Mouse (Mus musculus): Measurements from ENCODE around the gene Ptprt. TPM values are rescaled to one million over a fixed set of nuclear protein-coding genes. Genes with fewer than 3 reads are reported as not detected.
"Not testable (repeated sequence)": the region's sequence is repeated elsewhere in the genome, so short reads cannot be mapped to it uniquely, and the experiment has no call there.

The Ptprt gene
- polyA plus RNA-seq, 1 experiment: 0.25 TPM

DNA sequence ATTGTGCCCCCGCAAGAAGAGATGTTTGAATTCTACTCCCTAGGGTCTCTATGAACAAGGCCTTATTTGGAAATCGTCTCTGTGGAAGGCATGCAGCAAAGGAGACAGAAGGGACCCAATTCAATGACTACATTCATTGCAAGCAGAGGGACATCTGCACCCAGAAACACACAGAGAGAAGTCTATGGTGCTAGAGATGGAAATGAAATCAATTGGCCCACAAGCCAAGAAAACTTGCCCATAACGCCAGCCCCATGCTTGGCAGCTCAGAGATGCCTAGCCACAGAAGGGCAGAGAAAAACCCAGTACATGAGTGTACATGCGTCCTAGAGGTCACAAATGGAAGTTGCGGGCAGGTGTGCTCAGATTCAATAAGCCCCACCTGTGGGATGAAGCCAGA lies 443.1 kb downstream of the Ptprt start:
- DNase-seq (ENCODE audit: low spot score): no peak

DNA sequence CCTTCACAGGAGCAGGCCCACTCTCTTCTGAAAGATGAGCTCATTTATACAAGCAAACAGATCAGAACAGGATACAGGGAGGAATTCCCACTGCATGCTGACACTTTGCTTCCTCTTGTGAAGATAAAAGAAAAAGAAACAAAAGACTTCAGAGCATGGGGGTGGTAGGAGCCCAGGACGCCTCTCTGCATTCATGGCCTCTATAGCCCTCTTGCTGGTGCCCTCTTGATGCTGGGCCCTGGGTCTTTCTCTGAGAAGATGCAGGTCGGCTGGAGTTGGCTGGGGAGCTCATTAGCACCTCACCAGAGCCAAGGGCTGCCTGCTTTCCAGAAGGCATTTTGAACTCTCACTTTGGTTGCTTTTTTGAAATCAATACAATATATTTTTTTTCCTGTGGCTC lies 448.6 kb downstream of the Ptprt start:
- no peak for DNase-seq (ENCODE audit: low spot score)

DNA sequence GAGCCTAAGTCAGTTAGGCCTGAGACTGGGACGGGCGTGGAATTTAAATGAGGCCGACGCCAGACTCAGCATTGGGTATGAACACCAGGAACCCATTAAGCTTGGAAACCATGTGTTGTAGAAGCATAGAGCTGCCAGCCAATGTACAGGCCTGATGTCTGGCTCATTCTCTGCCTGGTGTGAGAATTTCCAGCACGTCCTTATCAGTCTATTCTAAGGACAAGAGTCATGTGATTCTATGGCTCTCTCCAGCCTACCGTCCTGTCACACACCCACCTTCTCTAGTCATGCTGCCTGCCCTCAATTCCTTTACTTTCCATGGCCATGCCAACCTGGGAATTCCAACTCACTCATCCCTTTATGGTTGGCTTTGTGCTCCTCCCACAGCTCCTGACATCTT lies 450.4 kb downstream of the Ptprt start:
- DNase-seq (ENCODE audit: low spot score): no peak

DNA sequence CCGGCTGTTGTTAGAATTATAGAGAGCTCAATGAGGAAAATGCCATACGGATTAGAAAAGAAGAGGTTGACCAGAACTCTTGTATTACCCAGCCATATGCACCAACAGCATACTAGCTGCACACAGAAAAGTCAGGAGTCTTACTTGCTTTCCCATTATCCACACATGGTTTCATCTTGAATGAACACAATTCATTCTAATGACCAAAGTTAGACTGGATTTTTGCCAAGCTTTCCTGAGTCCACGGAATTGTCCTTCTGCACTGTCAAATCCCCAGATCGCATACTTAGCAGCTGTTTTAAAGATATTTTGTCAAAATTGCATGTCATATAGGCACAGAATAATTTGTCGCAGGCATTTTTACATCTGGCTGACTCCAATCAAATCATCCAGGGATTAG lies 463.6 kb downstream of the Ptprt start:
- no peak for DNase-seq (ENCODE audit: low spot score)

DNA sequence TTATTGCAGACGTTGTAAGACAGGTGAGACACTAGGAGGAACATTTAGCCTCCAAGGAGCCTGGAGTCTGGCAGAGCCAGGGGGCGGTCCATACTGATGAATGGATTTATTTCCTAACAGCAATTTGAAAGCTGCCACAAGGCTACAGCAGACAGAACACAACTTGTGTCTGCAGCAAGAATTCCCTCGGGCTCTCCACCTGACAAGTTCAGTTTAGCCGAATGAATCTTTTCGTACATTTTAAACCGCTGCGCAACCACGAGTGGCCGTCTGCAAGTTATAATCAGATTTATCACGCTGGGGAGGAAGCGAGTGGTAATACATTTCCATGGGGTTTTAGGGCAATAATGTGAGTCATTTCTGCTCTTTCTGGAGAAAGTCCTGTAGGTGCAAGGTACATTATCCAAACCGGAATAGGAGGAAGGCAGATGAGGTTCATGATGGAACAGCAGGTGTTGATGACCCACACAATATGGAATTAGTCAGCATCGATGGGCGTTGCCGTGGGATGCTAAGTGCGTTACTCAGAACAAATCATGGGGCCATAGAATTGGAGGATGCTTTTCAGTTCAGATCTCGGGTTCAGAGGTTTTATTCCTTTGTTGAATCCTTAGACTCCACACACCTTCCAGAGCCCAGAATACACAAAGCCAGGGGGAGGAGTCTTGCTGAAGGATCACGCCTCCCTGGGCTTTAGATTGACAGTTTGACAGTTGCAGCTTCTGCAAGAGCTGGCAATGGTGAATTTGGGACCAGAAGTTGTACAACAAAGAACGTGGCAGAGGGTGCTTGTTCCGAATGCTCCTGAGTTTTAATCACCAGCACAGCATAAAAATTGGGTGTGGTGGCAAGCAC lies 478.1 kb downstream of the Ptprt start:
- no peak for DNase-seq (ENCODE audit: low spot score)

DNA sequence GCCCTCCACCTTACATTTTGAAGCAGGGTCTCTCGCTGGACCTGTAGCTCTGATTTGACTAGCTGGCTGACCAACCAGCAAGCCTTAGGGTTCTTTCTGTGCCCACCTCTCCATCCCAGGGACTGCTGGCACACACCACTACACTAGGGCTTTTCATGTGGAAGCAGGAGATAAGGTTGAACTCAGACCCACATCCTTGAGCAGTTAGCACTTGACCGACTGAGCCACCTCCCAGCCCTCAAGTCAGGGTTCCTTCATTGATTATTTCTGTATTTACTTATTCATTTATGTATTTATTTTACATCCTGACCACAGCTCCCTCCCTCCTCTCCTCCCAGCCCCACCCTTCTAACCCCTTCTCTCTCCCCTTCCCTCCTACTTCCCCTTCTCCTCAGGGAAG lies 479.1 kb downstream of the Ptprt start:
- no peak for DNase-seq (ENCODE audit: low spot score)

DNA sequence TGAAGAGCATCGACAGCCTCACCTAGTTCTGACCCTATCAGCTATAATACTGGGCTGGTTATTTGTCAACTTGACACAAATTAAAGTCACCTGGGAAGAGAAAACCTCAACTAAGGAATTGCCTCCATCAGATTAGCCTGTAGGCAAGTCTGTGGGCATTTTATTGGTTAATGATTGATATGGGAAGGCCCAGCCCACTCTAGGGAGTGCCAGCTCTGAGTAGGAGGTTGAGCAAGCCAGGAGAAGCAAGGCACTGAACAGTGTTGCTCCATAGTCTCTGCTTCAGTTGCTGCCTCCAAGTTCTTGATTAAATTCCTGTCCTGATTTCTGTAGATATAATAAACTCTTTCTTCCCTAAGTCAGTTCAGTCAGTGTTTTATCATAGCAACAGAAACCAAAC lies 488.4 kb downstream of the Ptprt start:
- no peak for DNase-seq (ENCODE audit: low spot score)

DNA sequence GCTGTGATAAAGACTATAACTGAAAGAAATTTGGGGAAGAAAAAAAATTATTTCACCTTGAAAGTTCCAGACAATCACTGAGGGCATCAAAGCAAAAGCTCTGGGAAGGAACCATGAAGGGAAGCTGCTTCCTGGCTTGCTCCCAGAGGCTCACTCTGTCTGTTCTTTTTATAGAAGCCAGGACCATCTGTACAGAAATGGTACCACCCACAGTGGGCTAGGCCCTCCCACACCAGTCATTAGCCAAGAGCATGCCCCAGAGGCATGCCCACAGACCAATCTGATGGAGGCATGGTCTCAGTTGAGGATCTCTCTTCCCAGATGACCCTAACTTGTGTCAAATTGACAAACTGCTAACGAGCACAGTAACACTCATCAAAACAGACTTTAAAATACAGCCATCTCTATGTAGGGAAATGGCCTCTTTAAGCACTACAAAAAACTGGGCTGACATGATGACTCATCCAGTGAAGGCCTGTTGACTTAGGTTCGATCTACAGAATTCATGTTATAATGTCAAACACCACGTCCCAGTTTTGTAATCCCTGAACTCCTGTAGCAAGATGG lies 519.0 kb downstream of the Ptprt start:
- DNase-seq (ENCODE audit: low spot score): no peak

DNA sequence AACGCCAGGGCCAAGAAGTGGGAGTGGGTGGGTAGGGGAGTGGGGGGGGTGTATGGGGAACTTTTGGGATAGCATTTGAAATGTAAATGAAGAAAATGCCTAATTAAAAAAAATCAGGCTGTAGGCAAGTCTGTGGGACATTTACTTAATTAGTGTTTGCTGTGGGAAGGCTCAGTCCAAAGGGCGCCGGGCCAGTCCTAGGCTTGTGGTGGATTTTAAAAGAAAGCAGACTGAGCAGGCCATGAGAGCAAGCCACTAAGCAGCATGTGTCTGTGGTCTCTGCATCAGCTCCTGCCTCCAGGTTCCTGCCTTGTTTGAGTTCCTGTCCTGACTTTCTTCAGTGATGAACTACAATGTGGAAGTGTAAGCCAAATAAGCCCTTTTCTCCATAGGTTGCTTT lies 524.8 kb downstream of the Ptprt start:
- DNase-seq (ENCODE audit: low spot score): not testable (repeated sequence)

DNA sequence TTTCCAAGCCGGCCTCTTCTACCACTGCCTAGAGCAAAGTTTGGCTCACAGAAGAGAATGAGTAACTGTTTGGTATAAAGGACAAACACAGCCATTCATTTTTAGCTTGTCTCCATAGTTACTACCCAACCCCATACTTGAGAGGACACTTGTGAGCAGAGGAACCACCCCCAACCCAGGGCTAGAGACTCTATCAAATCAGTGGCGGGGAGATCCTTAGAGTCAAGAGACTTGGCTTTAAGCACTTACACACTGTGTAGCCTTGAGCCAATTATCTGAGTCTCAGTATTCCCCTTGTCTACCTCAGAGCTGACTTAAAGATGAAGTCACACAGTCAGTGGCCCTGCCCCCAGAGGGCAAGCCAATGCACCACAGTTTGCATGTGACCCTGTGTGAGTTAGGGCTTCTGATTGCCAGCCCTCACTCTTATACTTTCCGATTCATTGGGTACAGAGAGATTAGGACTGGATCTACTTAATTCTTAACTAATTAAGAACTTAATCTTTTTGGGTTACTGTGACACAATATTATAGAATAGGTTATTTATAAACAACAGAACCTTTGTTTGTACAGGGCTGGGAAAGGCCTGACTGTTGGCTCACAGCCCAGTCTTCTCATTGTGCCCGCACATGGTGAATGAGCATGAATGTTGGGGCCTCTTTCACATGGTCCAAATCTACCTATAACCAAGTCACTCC lies 529.2 kb downstream of the Ptprt start:
- no peak for DNase-seq (ENCODE audit: low spot score)

DNA sequence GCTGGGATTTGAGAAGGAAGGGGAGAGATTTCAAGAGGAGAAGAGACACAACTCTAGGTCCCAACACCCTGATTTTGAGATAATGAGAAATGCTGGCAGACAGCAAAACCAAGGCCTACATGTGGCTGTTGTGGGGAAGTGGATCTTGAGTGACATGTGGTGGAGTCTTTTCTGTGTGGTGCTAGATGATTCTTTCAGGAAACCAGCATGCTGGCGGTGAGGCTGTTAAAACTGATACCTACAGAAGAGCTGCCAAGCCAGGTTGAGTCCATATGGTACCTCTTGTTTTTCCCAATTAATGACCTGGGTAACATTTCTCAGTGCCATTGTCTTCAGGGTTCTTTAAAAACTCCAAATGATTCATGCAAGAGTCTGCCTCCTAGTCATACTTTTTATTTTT lies 531.1 kb downstream of the Ptprt start:
- no peak for DNase-seq (ENCODE audit: low spot score)

DNA sequence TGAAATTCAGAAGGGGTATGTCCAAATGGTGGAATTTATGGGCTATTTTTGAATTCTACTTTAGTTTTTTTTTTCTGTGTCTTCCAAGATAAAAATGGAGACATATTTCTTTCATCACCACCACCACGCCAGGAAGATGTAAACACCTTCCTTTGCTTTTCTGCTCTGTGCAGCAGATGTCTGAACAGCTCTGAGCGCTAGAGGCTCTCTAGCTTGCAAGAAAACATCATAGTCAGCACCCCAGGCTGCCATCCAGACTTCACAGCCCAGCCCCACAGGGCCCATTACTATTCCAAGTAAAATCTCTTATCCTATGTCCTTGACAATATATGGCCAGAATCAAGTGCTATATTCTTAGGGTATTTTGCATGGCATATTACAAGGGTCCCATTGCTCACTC lies 542.9 kb downstream of the Ptprt start:
- DNase-seq (ENCODE audit: low spot score): no peak

DNA sequence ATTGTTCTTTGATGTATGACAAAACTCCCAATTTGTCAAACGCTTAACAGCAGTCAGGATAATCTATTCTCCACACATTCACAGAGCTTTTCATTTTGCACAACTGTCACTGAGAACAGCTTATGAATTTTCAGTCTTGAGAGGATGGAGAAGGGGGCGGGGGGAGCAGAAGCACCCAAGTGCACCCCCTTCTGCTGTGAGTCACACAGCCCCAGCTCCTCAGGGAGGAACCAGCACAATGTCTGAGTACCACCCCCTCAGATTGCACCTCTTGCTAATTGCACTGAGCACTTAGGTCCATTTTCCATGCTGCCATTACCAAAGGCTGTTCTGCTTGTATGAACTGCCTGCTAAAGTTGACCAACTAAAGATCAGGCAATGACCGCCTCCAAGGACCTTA lies 578.6 kb downstream of the Ptprt start:
- no peak for DNase-seq (ENCODE audit: low spot score)

DNA sequence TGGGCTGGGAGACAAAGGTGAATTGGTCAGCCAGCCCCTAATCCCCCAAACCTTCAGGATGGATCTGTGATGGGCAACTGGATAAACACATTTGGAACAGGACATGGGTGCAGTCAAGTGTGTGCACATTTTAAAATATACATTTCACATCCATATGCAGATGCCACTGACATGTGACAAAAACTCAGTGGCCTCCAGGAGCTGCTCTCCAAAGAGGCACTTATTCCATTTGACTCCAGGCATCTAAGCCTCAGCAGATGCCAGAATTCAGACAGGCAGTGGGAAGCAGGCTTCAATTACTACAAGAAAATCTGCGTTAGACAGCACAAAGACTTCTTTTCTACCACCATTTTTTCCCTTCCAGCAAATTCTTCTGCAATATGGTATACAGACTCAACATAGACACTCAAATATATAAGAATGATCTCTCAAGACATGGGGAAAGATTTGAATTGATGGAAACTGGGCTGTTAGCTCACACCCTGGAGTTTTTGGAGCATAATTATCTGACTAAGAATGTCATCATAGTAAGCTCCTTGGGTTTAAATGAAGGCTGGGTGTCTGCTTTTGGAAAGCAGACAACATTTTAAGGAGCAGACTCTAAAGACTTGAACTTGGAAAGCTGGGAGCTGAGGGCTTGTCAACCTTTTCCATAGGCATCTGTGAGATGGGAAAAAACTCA lies 580.1 kb downstream of the Ptprt start:
- DNase-seq (ENCODE audit: low spot score): no peak

DNA sequence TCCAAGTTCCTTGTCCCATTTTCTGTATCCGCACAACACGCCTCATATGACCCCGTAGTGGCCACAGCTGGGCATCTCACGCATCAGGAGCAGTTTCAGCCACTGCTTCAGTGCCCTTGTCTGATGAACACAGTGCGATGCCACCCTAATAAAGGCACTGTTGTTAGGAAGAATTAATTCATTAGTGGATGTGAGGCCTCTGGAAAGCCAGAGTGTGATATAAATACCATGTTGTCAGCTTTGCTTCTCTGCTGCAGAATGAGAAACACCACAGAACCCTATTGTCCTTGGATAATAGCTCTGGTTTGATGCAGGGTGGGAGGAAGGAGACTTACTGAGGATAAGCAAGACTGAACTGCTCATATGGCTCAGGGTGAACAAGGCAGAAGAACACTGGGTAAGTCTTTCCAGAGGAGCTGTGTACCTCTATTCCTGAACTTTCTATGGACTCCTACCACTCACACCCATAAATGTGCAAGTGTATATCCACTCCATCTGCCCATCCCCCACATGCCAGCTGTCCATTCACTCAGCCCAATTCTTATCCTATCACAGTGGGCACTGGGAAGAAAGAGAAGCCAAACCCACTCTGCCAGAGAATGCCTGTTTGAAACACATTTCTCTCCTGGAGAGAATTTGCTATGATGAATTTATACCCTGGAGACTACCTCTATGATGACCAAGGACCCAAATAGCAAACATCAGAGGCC lies 582.2 kb downstream of the Ptprt start:
- DNase-seq (ENCODE audit: low spot score): no peak

DNA sequence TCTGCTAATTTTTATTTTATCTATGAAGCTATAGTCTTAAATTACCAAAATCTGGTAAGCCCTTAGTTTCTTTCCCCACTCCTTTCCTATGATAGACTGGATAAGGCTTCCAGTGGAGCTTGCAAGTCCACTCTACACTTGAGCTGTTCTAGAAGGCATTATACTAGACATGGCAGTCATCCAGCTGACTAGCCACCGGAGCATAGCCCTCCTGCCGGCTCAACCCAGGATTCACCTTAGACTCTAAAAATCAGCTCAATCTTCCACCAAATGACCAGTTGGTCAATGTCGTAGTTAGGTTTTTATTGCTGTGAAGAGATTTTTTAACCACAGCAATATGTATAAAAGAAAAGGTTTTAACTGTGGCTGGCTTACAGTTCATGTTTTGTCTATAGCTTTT lies 608.1 kb downstream of the Ptprt start:
- DNase-seq (ENCODE audit: low spot score): no peak

DNA sequence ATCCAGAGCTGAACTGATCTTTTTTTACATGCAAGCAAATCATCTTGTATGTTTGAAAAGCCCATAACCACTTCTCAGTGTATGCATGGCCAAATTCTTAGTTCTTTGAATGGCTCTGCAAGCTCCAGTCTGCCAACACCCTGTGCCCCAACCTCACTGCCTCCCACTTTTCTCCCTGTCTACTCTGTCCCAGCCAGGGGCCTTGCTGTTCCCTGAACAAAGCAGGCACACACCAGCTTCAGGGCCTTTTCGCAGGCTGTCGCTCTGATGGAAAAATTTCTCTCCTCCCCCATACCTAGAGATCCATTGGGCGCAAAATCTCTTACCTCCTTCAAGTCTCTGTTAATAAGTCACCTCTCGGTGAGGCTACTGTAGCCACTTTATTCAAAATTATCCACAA lies 610.7 kb downstream of the Ptprt start:
- no peak for DNase-seq (ENCODE audit: low spot score)

DNA sequence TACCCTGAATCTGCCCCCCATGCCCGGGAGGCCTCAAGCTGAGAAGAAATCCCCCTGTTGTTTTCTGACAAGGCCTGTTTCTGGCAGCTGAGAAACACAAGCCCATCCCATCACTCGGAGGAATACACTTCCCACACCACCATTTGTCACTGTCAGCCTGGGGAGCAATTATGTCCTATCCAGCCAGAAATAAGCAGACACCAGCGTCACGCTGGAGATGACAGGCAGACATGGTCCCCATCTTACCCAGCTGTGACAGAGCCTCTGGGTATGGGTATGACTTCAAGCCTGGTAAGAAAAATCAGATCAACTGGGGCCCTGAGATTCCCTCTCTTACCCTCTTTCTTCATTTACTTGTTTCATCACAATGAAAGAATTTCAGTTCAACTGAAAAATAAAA lies 625.3 kb downstream of the Ptprt start:
- no peak for DNase-seq (ENCODE audit: low spot score)

DNA sequence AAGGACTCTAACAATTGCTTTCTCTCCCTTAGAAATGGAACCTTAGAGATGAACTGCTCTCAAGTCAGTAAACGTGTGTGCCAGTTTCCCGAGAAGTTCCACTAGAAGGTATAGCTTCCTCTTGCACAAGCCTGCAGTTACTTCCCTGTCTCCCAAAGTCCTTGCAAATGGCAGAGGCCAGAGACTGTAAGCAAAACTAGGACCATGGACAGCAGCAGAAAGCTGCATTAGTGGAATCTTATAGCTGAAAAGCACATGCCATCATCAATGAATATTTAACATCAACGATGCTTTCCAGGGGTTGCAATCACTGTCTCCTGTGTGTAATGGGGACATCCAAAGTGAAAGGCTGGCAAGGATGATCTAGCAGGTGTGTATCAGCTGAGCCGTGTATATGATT lies 629.3 kb downstream of the Ptprt start:
- no peak for DNase-seq (ENCODE audit: low spot score)

DNA sequence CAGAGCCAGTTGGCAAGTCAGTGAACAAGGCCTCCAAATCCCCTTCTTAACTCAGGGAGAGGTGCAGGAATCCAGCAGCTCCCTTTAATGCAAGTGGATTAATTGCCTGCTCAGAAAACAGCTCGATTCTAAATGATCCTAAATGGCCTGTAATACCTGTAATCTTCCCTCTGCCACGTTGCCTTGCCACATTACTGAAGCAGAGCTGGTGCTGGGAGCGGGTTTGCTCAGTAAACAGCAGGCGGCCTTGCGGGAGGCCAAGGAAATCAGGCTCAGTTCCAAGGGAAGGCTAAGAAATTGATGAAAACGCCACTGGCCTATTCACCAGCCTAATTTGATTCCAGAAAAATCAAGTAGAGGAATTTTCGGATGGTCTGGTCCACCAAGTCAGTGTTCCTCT lies 659.9 kb downstream of the Ptprt start:
- no peak for DNase-seq (ENCODE audit: low spot score)

DNA sequence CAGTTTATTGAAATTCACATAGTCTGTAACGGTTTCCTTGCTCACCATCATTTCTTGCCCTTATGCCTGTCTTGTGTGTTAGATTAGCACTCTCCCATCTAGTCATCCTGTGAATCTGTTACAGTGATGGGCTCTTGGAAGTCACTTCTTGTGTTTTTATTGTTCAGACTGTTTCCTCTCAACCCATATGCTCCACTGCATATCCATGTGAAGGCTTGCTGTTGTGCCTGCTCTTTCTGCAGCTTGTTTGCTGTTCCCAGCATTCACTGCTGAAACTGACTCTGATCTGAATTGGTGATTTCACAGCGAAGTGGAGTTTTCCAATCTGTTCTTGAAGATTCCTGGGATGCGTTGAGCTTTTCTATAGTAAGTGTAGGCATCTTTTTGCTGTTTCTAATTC lies 678.6 kb downstream of the Ptprt start:
- no peak for DNase-seq (ENCODE audit: low spot score)
